ENCODE assay signal across 8 mouse cellular contexts in genomic region chr9:120492010-120492399, GRCm38 (mm10). TPM values are rescaled to one million over a fixed set of nuclear protein-coding genes. Genes with fewer than 3 reads are reported as not detected.
DNase-seq lines count a peak whose midpoint lies in the region; ATAC-seq lines count a peak whose summit lies in the region.

Eif1b (plus strand) TSS chr9:120492232.

- ATAC-seq in common myeloid progenitor, adult 5-6 weeks (replicated peaks; ENCODE audit: low read depth, poor library complexity, severe bottlenecking), result no peak
- no peak for ATAC-seq in megakaryocyte-erythroid progenitor cell, adult 5-6 weeks (replicated peaks; ENCODE audit: low FRiP score, low TSS enrichment, poor library complexity, severe bottlenecking)

- peak; percentile 53 for DNase-seq in thymus, postnatal 0 days (ENCODE audit: low spot score)
- no peak for DNase-seq in thymus, postnatal 14 days
- DNase-seq in heart, adult 8-10 months (ENCODE audit: low spot score), result no peak
- no peak for DNase-seq in layer of hippocampus, postnatal 14 days (ENCODE audit: low spot score in 2 of 2)
- DNase-seq in embryo, embryonic 9.5 days (ENCODE audit: extremely low spot score), result no peak
- no peak for DNase-seq in spleen, postnatal 14 days (ENCODE audit: low spot score in 2 of 2)

RNA-seq across cellular contexts. Expression of gene Eif1b, which starts in this region (rescaled TPM):
- 262 and 286 TPM in 2 replicates for polyA plus RNA-seq in thymus, postnatal 0 days (2015; fragmentation: Nextera tagmentation; extraction: Ambion mirVana)
- total RNA-seq in common myeloid progenitor, adult 5-6 weeks (2017), result 118 and 145 TPM in 2 replicates
- total RNA-seq in heart, adult 8-10 months (2022), result 10 to 100 TPM; 61.1 to 80.7 (median 65.7) TPM
- total RNA-seq in layer of hippocampus, postnatal 14 days (2021), result 100 to 1,000 TPM; 197 to 222 TPM
- 55.4 and 85.9 TPM in 2 replicates for total RNA-seq in megakaryocyte-erythroid progenitor cell, adult 5-6 weeks (2014; fragmentation: Nextera tagmentation)
- total RNA-seq in megakaryocyte-erythroid progenitor cell, adult 5-6 weeks (2017), result 77.5 and 85.3 TPM in 2 replicates
